Mouse (Mus musculus): Measurements from ENCODE around the gene Mthfd1. TPM values are rescaled to one million over a fixed set of nuclear protein-coding genes. Genes with fewer than 3 reads are reported as not detected.

Mthfd1 gene
- total and polyA plus RNA-seq, 3 experiments: 208 to 231 TPM; not detected in 1

- H3K4me3 ChIP-seq (ENCODE audit: control insufficient read depth in 1 of 2, insufficient read depth in 1 of 2, low read depth in 2 of 2, low read length in 2 of 2): no peak overlapping the region
- no peak for TF ChIP-seq CHD1 (IDR thresholded peaks at IDR 0.05; ENCODE audit: low read depth, low read length)
- TF ChIP-seq CTCF (IDR thresholded peaks at IDR 0.05 in 2 of 3, conservative IDR thresholded peaks at IDR 0.05 in 1 of 3; ENCODE audit: control insufficient read depth in 1 of 3, insufficient read depth in 1 of 3, low read depth in 2 of 3, low read length in 3 of 3, poor library complexity in 1 of 3, severe bottlenecking in 1 of 3): peak in 1 of 3 experiments; percentile 34; a peak in 2 of 6 replicates
- no peaks in the 10 kb centered on the region for H3K9me3 ChIP-seq (replicated peaks; ENCODE audit: insufficient read depth, low read length)
- H3K27me3 ChIP-seq (ENCODE audit: control insufficient read depth in 1 of 2, insufficient read depth in 2 of 2, low read length in 2 of 2): no peaks in the 10 kb centered on the region
- H3K79me2 ChIP-seq (ENCODE audit: control insufficient read depth, insufficient read depth, low read length, poor library complexity): peaks cover 1% of the 10 kb centered on the region; the same call in 1 of the 2 replicates
- DNase-seq (ENCODE audit: low read depth, low spot score): peak; percentile 55
- peaks cover 0 to 22% of the 10 kb centered on the region in 2 experiments; a peak in 2 of 4 replicates for H3K36me3 ChIP-seq (ENCODE audit: control insufficient read depth in 1 of 2, insufficient read depth in 2 of 2, low read length in 2 of 2)
- no peak overlapping the region for H3K27ac ChIP-seq (ENCODE audit: control insufficient read depth, low read depth, low read length)
- H3K4me1 ChIP-seq (ENCODE audit: control insufficient read depth in 1 of 2, insufficient read depth in 2 of 2, low read length in 2 of 2): peaks cover 19 to 20% of the 10 kb centered on the region in 2 experiments
- no peak overlapping the region for H3K9ac ChIP-seq (ENCODE audit: control insufficient read depth, low read depth, low read length, poor library complexity, severe bottlenecking)
These were observed 10.1 kb upstream of the Mthfd1 start for GRCm38 (mm10) chr12:76244981-76245380.

GRCm38 (mm10) chr12:76246646-76247045 lies 8.5 kb upstream of the Mthfd1 start, which contains the start of gene Tex21:
Tex21 (minus strand) TSS chr12:76246746.
- TF ChIP-seq POLR2A (IDR thresholded peaks at IDR 0.05; ENCODE audit: control insufficient read depth in 1 of 2, insufficient read depth in 1 of 2, low read depth in 1 of 2, low read length in 2 of 2, poor library complexity in 1 of 2) (no peak), EP300 (IDR thresholded peaks at IDR 0.05; ENCODE audit: low read depth in 1 of 2, low read length in 2 of 2) (peak in 1 of 2 experiments; percentile 6; a peak in 1 of 4 replicates), E2F4 (IDR thresholded peaks at IDR 0.05; ENCODE audit: borderline replicate concordance, low read depth, low read length) (no peak), HCFC1 (IDR thresholded peaks at IDR 0.05; ENCODE audit: low read depth, low read length) (no peak)
- Histone ChIP-seq H3K36me3 (ENCODE audit: control insufficient read depth in 1 of 2, insufficient read depth in 2 of 2, low read length in 2 of 2) (peaks cover 0 to 15% of the 10 kb centered on the region in 2 experiments; a peak in 2 of 4 replicates), H3K27me3 (ENCODE audit: control insufficient read depth in 1 of 2, insufficient read depth in 2 of 2, low read length in 2 of 2) (no peaks in the 10 kb centered on the region), H3K9ac (ENCODE audit: control insufficient read depth, low read depth, low read length, poor library complexity, severe bottlenecking) (no peak within 1 kb of the TSS), H3K4me3 (ENCODE audit: control insufficient read depth in 1 of 2, insufficient read depth in 1 of 2, low read depth in 2 of 2, low read length in 2 of 2) (no peak within 1 kb of the TSS), H3K79me2 (ENCODE audit: control insufficient read depth, insufficient read depth, low read length, poor library complexity) (no peaks in the 10 kb centered on the region; the same call in 1 of the 2 replicates), H3K4me1 (ENCODE audit: control insufficient read depth in 1 of 2, insufficient read depth in 2 of 2, low read length in 2 of 2) (peaks cover 12 to 18% of the 10 kb centered on the region in 2 experiments), H3K27ac (ENCODE audit: control insufficient read depth, low read depth, low read length) (no peak within 1 kb of the TSS), H3K9me3 (replicated peaks; ENCODE audit: insufficient read depth, low read length) (no peaks in the 10 kb centered on the region)
- no peak for DNase-seq (ENCODE audit: low read depth, low spot score)

- peaks cover 4 to 12% of the 10 kb centered on the region in 2 experiments; a peak in 3 of 4 replicates for H3K4me1 ChIP-seq (ENCODE audit: control insufficient read depth in 1 of 2, insufficient read depth in 2 of 2, low read length in 2 of 2)
- peaks cover 25% of the 10 kb centered on the region for H3K79me2 ChIP-seq (ENCODE audit: control insufficient read depth, insufficient read depth, low read length, poor library complexity)
- H3K27me3 ChIP-seq (ENCODE audit: control insufficient read depth in 1 of 2, insufficient read depth in 2 of 2, low read length in 2 of 2): no peaks in the 10 kb centered on the region
- H3K9ac ChIP-seq (ENCODE audit: control insufficient read depth, low read depth, low read length, poor library complexity, severe bottlenecking): peak overlapping the region; percentile 76
- H3K4me3 ChIP-seq (ENCODE audit: control insufficient read depth in 1 of 2, insufficient read depth in 1 of 2, low read depth in 2 of 2, low read length in 2 of 2): peak overlapping the region; percentile 65 to 85
- peak; percentile 60 for DNase-seq (ENCODE audit: low read depth, low spot score)
- peak; percentile 21; the same call in 1 of the 2 replicates for TF ChIP-seq GATA1 (IDR thresholded peaks at IDR 0.05; ENCODE audit: low read depth, low read length)
- peak; percentile 24; the same call in 1 of the 2 replicates for TF ChIP-seq SIN3A (IDR thresholded peaks at IDR 0.05; ENCODE audit: low read length)
- no peak for TF ChIP-seq TAL1 (IDR thresholded peaks at IDR 0.05; ENCODE audit: low read length)
- TF ChIP-seq RAD21 (IDR thresholded peaks at IDR 0.05; ENCODE audit: low read depth, low read length): no peak
- peak; percentile 24; the same call in 1 of the 2 replicates for TF ChIP-seq TCF12 (IDR thresholded peaks at IDR 0.05; ENCODE audit: low read depth, low read length)
- peak; percentile 72; the same call in 1 of the 2 replicates for TF ChIP-seq MYC (IDR thresholded peaks at IDR 0.05; ENCODE audit: low read depth, low read length)
- peak in 1 of 2 experiments; percentile 51; a peak in 1 of 4 replicates for TF ChIP-seq EP300 (IDR thresholded peaks at IDR 0.05; ENCODE audit: low read depth in 1 of 2, low read length in 2 of 2)
- H3K27ac ChIP-seq (ENCODE audit: control insufficient read depth, low read depth, low read length): peak overlapping the region; percentile 86
- H3K36me3 ChIP-seq (ENCODE audit: control insufficient read depth in 1 of 2, insufficient read depth in 2 of 2, low read length in 2 of 2): peaks cover 1 to 19% of the 10 kb centered on the region in 2 experiments; a peak in 3 of 4 replicates
- H3K9me3 ChIP-seq (replicated peaks; ENCODE audit: insufficient read depth, low read length): no peaks in the 10 kb centered on the region
These were observed 2.0 kb upstream of the Mthfd1 start for GRCm38 (mm10) chr12:76253090-76253489.

Data from MEL (cell line).